Mouse (Mus musculus): ENCODE data around the gene Enthd1. TPM values are rescaled to one million over a fixed set of nuclear protein-coding genes. Genes with fewer than 3 reads are reported as not detected.
A peak's percentile ranks its signal among the peaks of the same experiment; 100 is the strongest.
"Not testable (repeated sequence)": the region's sequence is repeated elsewhere in the genome, so short reads cannot be mapped to it uniquely, and the experiment has no call there.

The Enthd1 gene
- polyA plus RNA-seq, 1 experiment = not detected

DNA sequence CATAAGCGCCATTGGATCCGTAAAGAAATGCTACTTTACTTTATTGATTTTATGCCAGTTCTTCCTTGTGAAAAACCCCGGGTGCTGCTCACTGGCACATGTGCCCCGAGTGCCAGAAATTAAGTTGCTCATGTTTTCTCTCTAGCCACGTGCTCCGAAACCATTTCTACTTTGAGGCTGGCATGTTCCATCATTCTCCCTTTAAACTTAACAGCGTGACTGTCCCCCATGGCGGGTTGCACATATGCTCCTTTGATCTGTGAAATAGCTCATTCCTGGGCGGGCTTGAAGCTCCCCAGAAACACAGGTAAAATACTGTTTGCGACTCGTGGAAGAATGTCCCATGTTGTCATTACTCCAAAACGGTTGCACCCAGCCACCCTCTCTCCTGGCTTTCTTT lies 33.8 kb upstream of the Enthd1 start:
- Histone ChIP-seq H3K4me1 (ENCODE audit: control insufficient read depth) (peaks cover 26% of the 10 kb centered on the region), H3K4me3 (replicated peaks) (peak overlapping the region; percentile 59), H3K9me3 (ENCODE audit: control insufficient read depth, low read length) (no peaks in the 10 kb centered on the region), H3K36me3 (ENCODE audit: control insufficient read depth) (no peaks in the 10 kb centered on the region), H3K27me3 (ENCODE audit: control insufficient read depth) (peaks cover 17% of the 10 kb centered on the region)
- TF ChIP-seq GATA1 (IDR thresholded peaks at IDR 0.05; ENCODE audit: low read length) (no peak), TAL1 (IDR thresholded peaks at IDR 0.05; ENCODE audit: low read length) (no peak)

GRCm38 (mm10) chr15:80593877-80594276 lies 28.9 kb upstream of the Enthd1 start:
- peaks cover 32% of the 10 kb centered on the region for H3K27me3 ChIP-seq (ENCODE audit: control insufficient read depth)
- H3K4me3 ChIP-seq (replicated peaks) = no peak overlapping the region
- H3K36me3 ChIP-seq (ENCODE audit: control insufficient read depth) = no peaks in the 10 kb centered on the region
- TF ChIP-seq TAL1 (IDR thresholded peaks at IDR 0.05; ENCODE audit: low read length) = no peak
- TF ChIP-seq GATA1 (IDR thresholded peaks at IDR 0.05; ENCODE audit: low read length) = no peak
- no peaks in the 10 kb centered on the region for H3K9me3 ChIP-seq (ENCODE audit: control insufficient read depth, low read length)
- peaks cover 13% of the 10 kb centered on the region for H3K4me1 ChIP-seq (ENCODE audit: control insufficient read depth)

- Histone ChIP-seq H3K9me3 (ENCODE audit: control insufficient read depth, low read length) (no peaks in the 10 kb centered on the region), H3K27me3 (ENCODE audit: control insufficient read depth) (peaks cover 29% of the 10 kb centered on the region), H3K4me3 (replicated peaks) (no peak overlapping the region), H3K36me3 (ENCODE audit: control insufficient read depth) (no peaks in the 10 kb centered on the region), H3K4me1 (ENCODE audit: control insufficient read depth) (peaks cover 7% of the 10 kb centered on the region)
- TF ChIP-seq TAL1 (IDR thresholded peaks at IDR 0.05; ENCODE audit: low read length) = no peak
- TF ChIP-seq GATA1 (IDR thresholded peaks at IDR 0.05; ENCODE audit: low read length) = no peak
Measured at GRCm38 (mm10) chr15:80592737-80593136, 27.8 kb upstream of the Enthd1 start.

DNA sequence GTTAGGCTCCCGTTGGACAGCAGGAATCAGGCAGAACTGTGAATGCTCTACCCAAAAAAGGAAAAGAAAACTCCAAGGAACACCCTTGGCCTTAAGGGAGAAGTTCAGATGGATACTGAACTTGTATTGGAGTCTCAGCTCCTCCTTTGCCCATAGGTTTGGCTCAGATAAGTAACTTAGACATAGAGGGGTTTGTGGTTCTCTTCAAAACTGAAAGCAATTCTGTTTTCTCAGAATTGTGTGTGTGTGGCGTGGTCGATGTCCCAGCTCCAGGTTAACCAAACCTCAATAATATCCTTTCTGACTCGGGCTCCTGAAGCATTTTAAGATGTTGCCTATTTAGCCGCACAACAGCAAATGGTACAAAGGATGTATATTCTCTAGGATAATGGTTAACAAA lies 25.7 kb upstream of the Enthd1 start:
- Histone ChIP-seq H3K9me3 (ENCODE audit: control insufficient read depth, low read length) (no peaks in the 10 kb centered on the region), H3K36me3 (ENCODE audit: control insufficient read depth) (no peaks in the 10 kb centered on the region), H3K4me3 (replicated peaks) (no peak overlapping the region), H3K4me1 (ENCODE audit: control insufficient read depth) (peaks cover 7% of the 10 kb centered on the region), H3K27me3 (ENCODE audit: control insufficient read depth) (peaks cover 28% of the 10 kb centered on the region)
- TF ChIP-seq TAL1 (IDR thresholded peaks at IDR 0.05; ENCODE audit: low read length) = no peak
- no peak for TF ChIP-seq GATA1 (IDR thresholded peaks at IDR 0.05; ENCODE audit: low read length)

GRCm38 (mm10) chr15:80586296-80586695 lies 21.3 kb upstream of the Enthd1 start:
- Histone ChIP-seq H3K36me3 (ENCODE audit: control insufficient read depth) (no peaks in the 10 kb centered on the region), H3K4me1 (ENCODE audit: control insufficient read depth) (peaks cover 9% of the 10 kb centered on the region), H3K9me3 (ENCODE audit: control insufficient read depth, low read length) (no peaks in the 10 kb centered on the region), H3K27me3 (ENCODE audit: control insufficient read depth) (peaks cover 28% of the 10 kb centered on the region), H3K4me3 (replicated peaks) (no peak overlapping the region)
- TF ChIP-seq TAL1 (IDR thresholded peaks at IDR 0.05; ENCODE audit: low read length) (no peak), GATA1 (IDR thresholded peaks at IDR 0.05; ENCODE audit: low read length) (no peak)

DNA sequence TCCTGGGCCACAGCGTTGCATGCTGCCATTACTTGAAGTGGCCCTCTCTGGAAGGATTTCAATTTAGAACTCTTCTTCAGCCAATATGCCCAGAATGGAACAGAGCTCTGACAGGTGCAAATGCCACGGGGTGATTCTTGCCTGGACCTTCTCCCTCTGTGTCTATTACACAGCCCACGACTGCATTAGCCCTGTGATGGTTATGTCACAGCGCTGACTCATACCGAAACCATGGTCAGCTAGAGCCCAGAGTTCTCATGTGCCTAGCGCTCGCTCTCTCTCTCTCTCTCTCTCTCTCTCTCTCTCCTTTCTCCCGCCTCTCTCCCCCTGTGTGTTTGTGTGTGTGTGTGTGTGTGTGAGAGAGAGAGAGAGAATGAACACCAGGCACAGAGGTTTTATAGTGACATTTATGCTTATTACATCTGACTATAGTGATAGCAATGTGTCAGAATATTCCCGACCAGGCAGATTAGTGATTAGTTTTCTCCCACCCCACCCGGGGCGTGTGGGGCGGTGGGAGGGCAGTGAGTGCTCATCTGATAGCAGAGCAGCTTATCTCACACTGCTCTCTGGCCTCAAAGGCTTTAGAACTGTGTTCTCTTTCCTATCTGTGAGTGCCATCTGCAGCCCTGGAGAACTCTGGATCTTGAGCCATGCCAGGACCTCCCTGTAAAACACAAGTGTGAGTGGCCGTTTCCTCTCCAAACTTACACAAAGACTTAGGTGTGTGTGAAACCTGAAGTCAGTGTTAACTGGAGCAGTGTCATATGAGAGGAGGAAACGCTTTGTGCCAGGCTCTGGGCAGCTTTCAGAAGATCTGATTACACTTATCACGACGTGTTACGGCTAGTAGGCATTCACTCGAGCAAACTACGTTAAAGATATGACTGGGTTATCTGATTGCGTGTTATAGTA lies 17.9 kb upstream of the Enthd1 start:
- Histone ChIP-seq H3K4me1 (ENCODE audit: control insufficient read depth) (peaks cover 9% of the 10 kb centered on the region), H3K4me3 (replicated peaks) (no peak overlapping the region), H3K9me3 (ENCODE audit: control insufficient read depth, low read length) (no peaks in the 10 kb centered on the region), H3K36me3 (ENCODE audit: control insufficient read depth) (no peaks in the 10 kb centered on the region), H3K27me3 (ENCODE audit: control insufficient read depth) (peaks cover 30% of the 10 kb centered on the region)
- peak; percentile 41 for TF ChIP-seq GATA1 (IDR thresholded peaks at IDR 0.05; ENCODE audit: low read length)
- no peak for TF ChIP-seq TAL1 (IDR thresholded peaks at IDR 0.05; ENCODE audit: low read length)

- H3K4me3 ChIP-seq (replicated peaks); H3K9me3 ChIP-seq (ENCODE audit: control insufficient read depth, low read length); H3K36me3 ChIP-seq (ENCODE audit: control insufficient read depth); H3K4me1 ChIP-seq (ENCODE audit: control insufficient read depth): not testable (repeated sequence)
- H3K27me3 ChIP-seq (ENCODE audit: control insufficient read depth) = peaks cover 46% of the 10 kb centered on the region
Measured at GRCm38 (mm10) chr15:80580585-80580984, 15.6 kb upstream of the Enthd1 start.

DNA sequence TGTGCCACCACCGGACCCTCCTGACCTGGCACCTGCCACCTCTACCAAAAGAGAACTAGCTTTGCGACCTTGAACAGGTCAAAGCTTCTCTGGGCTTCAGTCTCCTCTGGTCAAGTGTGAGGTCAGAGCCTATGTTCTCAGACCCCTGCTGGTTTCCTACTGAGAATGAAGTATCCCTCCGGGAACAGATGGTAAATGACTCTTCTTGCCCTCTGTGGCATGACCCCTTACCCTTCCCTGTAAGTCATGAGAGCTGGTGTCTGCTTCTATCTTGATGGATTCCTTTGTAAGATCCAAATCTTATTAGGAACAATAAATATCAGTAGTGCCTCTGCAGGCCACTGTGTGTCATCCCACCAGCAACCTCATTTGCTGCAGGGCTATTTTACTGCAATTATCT lies 14.2 kb upstream of the Enthd1 start:
- Histone ChIP-seq H3K4me3 (replicated peaks) (no peak overlapping the region), H3K27me3 (ENCODE audit: control insufficient read depth) (peaks cover 51% of the 10 kb centered on the region), H3K36me3 (ENCODE audit: control insufficient read depth) (no peaks in the 10 kb centered on the region), H3K9me3 (ENCODE audit: control insufficient read depth, low read length) (no peaks in the 10 kb centered on the region), H3K4me1 (ENCODE audit: control insufficient read depth) (peaks cover 9% of the 10 kb centered on the region)
- TF ChIP-seq TAL1 (IDR thresholded peaks at IDR 0.05; ENCODE audit: low read length) = no peak
- no peak for TF ChIP-seq GATA1 (IDR thresholded peaks at IDR 0.05; ENCODE audit: low read length)

DNA sequence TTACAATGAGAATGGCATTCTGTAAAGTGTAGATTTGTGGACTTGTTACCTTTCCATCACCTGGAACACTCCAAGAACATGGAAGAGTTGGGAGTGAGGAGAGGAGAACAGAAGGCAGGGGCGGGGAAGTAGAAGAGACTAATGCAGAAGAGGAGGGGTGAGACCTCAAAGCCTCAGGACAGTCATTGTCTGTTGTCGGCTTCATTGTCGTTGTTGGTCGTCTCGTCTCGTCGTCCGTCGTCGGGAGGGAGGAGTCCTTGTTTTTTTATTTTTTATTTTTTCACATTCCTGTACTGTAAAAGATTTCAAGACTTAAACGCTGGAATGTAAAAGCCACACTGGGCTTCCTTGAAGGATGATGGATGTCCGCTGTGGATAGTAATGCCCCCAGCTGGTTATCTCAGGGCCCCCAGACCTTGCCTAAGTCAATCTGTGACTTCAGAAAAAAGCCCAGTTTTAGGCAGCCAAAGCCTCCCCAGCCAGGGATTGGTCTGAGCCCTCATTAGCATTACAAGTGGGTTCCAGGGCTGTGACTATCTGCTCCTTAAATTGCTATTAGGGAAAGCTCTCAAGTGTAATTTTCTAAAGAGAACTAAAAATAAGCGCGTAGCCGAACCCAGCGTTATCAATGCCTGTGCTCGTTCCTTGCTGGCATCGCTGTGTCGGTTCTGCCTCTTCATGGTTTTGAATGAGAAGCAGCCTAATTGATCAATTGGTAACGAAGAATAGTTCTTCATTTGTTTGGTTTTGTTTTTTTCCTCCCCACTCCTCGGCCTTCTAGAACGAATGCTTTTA lies 12.4 kb upstream of the Enthd1 start:
- H3K4me1 ChIP-seq (ENCODE audit: control insufficient read depth) = peaks cover under 1% of the 10 kb centered on the region; the same call in 1 of the 2 replicates
- H3K27me3 ChIP-seq (ENCODE audit: control insufficient read depth) = peaks cover 62% of the 10 kb centered on the region
- no peaks in the 10 kb centered on the region for H3K9me3 ChIP-seq (ENCODE audit: control insufficient read depth, low read length)
- no peak overlapping the region for H3K4me3 ChIP-seq (replicated peaks)
- TF ChIP-seq GATA1 (IDR thresholded peaks at IDR 0.05; ENCODE audit: low read length) (no peak), TAL1 (IDR thresholded peaks at IDR 0.05; ENCODE audit: low read length) (no peak)
- H3K36me3 ChIP-seq (ENCODE audit: control insufficient read depth) = no peaks in the 10 kb centered on the region

All from erythroblast, embryonic 14.5 days (primary cell).